Mouse (Mus musculus): ENCODE measurements at regions not wholly inside any gene's neighbourhood (a gene's known extent, or its start where the extent isn't known, plus 50 kb on each side); places are given as distances from the start of the nearest gene placed in this dataset.

GRCm38 (mm10) chr13:111193919-111194318, 60.9 kb upstream of the Actbl2 start:
- no peak for DNase-seq

GRCm38 (mm10) chr13:111194337-111194736, 60.5 kb upstream of the Actbl2 start:
- DNase-seq: no peak

- no peak for DNase-seq
Measured at GRCm38 (mm10) chr13:111201532-111201931, 53.3 kb upstream of the Actbl2 start.

GRCm38 (mm10) chr13:111204580-111205285, 50.1 kb upstream of the Actbl2 start:
- DNase-seq: peak; percentile 79 to 85

Data from cerebellum, postnatal 14 days (tissue).